Mouse (Mus musculus) heart, embryonic 14.5 days (tissue): ENCODE data around the gene Zfp36l3. TPM values are rescaled to one million over a fixed set of nuclear protein-coding genes. Genes with fewer than 3 reads are reported as not detected.

Source experiments
- polyA plus RNA-seq: library from polyadenylated mRNA; unstranded; fragments of >200 nt; fragmentation: Nextera tagmentation; extraction: Ambion mirVana; gene quantifications from 2 replicates; pipeline ENCODE4 v1.2.1, GENCODE M21; 2014

The Zfp36l3 gene
- polyA plus RNA-seq, 1 experiment from 2014 or later, result not detected

Other genes starting within 250 kb of the Zfp36l3 start
- 62.5 and 64.6 TPM in 2 replicates for gene Rtl8c, start 168.4 kb downstream of the Zfp36l3 start, polyA plus RNA-seq
- gene Gm14597, start 167.4 kb downstream of the Zfp36l3 start, polyA plus RNA-seq, result not detected in 2 replicates
- gene Rtl8a, start 132.7 kb downstream of the Zfp36l3 start, polyA plus RNA-seq, result 104 and 113 TPM in 2 replicates
- gene Rtl8b, start 106.0 kb downstream of the Zfp36l3 start, polyA plus RNA-seq, result 82.4 and 85.4 TPM in 2 replicates
- 0.42 and 0.59 TPM in 2 replicates for gene 4930502E18Rik, start 51.6 kb downstream of the Zfp36l3 start, polyA plus RNA-seq
- not detected in 2 replicates for gene 1700013H16Rik, start 18.6 kb downstream of the Zfp36l3 start, polyA plus RNA-seq
- gene Xlr, start 21.3 kb upstream of the Zfp36l3 start, polyA plus RNA-seq, result 2.8 TPM in 2 replicates